Mouse (Mus musculus) small intestine, adult 2 months (tissue): ENCODE measurements around the gene Bcl2l1. TPM values are rescaled to one million over a fixed set of nuclear protein-coding genes. Genes with fewer than 3 reads are reported as not detected.

Source experiments
- H3K27ac ChIP-seq: fragments of 200-500 bp; 2 replicates; pipeline ENCODE4 v1.5.1; 2012; ENCODE audit warnings: low read depth, low read length, control low read depth, inconsistent platforms; ENCODE audit not compliant: insufficient read depth
- H3K27me3 ChIP-seq: fragments of 200-500 bp; 2 replicates; pipeline ENCODE4 v1.6.1; 2012; ENCODE audit warnings: mild to moderate bottlenecking, moderate library complexity, low read length, inconsistent platforms; ENCODE audit not compliant: control insufficient read depth, insufficient read depth
- H3K36me3 ChIP-seq: fragments of 200-500 bp; 2 replicates; pipeline ENCODE4 v1.6.1; 2012; ENCODE audit warnings: mild to moderate bottlenecking, low read length, control low read depth, inconsistent platforms; ENCODE audit not compliant: control insufficient read depth, insufficient read depth
- H3K4me1 ChIP-seq: fragments of 200-500 bp; 2 replicates; pipeline ENCODE4 v1.6.1; 2012; ENCODE audit warnings: low read length, inconsistent platforms, mixed read lengths; ENCODE audit not compliant: control insufficient read depth, insufficient read depth, insufficient read length
- H3K4me3 ChIP-seq: fragments of 200-500 bp; 2 replicates; pipeline ENCODE4 v1.5.1; 2012; ENCODE audit warnings: low read depth, mild to moderate bottlenecking, control low read depth, inconsistent platforms, low read length, moderate library complexity
- CTCF ChIP-seq: fragments of 200-500 bp; IDR thresholded peaks from 2 replicates; pipeline ENCODE4 v1.5.1; 2012; ENCODE audit warnings: low read depth, mild to moderate bottlenecking, control low read depth, inconsistent platforms, low read length, moderate library complexity, mixed read lengths; ENCODE audit not compliant: insufficient replicate concordance, insufficient read length; ENCODE audit errors: extremely low read depth
- POLR2A ChIP-seq: fragments of 200-500 bp; IDR thresholded peaks from 2 replicates; pipeline ENCODE4 v1.6.1; 2012; ENCODE audit warnings: low read depth, mild to moderate bottlenecking, control low read depth, inconsistent platforms, low read length, moderate library complexity
- WGBS: fragments of 180-500 bp; shearing (Covaris S2); methylation state at CpG from one replicate; pipeline ENCODE4 v1.1.7; 2018; 5-methylcytosine and 5-hydroxymethylcytosine counted together
- polyA plus RNA-seq: library from polyadenylated mRNA; depleted of rRNA; stranded (reverse); fragments of >200 nt; gene quantifications from 2 replicates; pipeline ENCODE4 v1.2.3, GENCODE M21; 2012

Gene Bcl2l1
- polyA plus RNA-seq, 1 experiment: 53.8 TPM

DNA sequence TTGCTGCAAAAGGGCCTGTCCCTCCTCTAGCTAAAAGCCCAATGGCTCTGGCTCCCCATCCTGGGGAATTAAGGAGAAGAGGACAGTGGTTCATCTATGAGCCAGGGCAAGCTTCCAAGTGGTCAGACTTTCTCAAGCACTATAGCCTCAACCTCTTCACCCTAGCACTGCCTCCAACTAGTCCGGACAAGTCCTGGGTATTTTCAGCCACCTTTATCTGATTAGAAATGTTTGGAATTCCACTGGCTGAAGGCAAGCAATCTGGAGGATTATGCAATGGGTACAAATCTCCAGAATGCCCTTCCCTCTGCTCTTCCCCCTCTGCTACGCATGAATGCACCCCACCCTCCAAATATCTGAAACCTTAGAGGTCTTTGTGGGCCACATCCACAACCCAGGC lies 39.1 kb downstream of the Bcl2l1 start:
- Histone ChIP-seq H3K4me3 (no peak overlapping the region), H3K27ac (no peak overlapping the region), H3K27me3 (no peaks in the 10 kb centered on the region), H3K36me3 (no peaks in the 10 kb centered on the region), H3K4me1 (peaks cover 13% of the 10 kb centered on the region; the same call in 1 of the 2 replicates)
- no peak for TF ChIP-seq CTCF
- TF ChIP-seq POLR2A: no peak
- 45% methylated on average over 2 of the region's 2 CpGs for WGBS

DNA sequence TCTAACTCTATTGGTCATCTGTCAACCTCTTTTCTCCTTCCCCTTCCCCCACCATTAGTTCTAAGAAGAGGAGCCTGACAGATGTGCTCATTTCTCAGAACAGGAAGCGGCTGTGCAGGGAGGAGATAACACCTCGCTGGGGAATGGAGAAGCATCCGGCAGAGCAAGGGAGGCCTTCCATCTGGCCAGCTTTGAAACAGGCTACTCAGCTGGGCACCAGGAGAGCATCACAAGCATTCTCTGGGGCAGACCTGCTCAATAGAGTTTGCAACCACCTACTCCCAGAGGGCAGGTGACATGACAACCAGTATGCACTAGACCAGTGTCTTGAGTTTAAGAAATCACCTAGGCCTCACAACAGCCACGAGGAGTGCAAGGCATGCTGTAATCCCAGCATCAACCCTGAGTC lies 41.9 kb downstream of the Bcl2l1 start:
- Histone ChIP-seq H3K4me1 (peaks cover 15% of the 10 kb centered on the region; the same call in 1 of the 2 replicates), H3K27ac (peak overlapping the region; percentile 39)
- 32% methylated on average over 4 of the region's 4 CpGs for WGBS

DNA sequence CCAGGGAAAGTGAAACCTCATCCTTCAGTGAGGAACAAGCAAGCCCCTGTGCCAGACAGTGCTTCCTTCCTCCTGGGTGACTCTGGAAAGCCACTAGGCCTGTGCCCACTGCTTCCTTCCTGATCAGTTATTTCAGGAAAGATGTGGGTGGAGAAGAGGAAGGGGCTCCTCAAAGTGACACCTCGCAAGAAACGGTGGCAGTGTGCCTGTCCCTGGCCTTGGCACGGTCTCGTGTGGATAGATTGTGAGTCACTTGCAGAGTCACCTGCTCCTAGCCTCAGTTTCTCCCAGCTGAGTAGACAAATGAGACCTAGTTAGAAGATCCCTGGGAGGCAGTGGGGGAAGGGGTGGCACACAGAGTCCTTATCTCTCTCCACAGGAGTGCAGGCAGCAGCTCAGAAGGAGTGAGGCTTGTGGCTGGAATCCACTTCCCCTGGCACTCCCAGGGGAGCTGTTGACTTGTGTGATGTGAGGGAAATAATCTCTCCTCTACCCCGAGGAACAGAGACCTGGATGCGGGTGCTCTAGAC lies 42.6 kb downstream of the Bcl2l1 start:
- TF ChIP-seq CTCF (no peak), POLR2A (no peak)
- 44% methylated on average over 6 of the region's 6 CpGs for WGBS
- no peaks in the 10 kb centered on the region for H3K36me3 ChIP-seq
- peak overlapping the region; percentile 39; the same call in 1 of the 2 replicates for H3K27ac ChIP-seq
- no peaks in the 10 kb centered on the region for H3K27me3 ChIP-seq
- no peak overlapping the region for H3K4me3 ChIP-seq
- peaks cover 15% of the 10 kb centered on the region; the same call in 1 of the 2 replicates for H3K4me1 ChIP-seq

More for the DNA sequence above, 41.9 kb downstream of the Bcl2l1 start:
- TF ChIP-seq CTCF: no peak
- TF ChIP-seq POLR2A: no peak
- H3K36me3 ChIP-seq: no peaks in the 10 kb centered on the region
- no peak overlapping the region for H3K4me3 ChIP-seq
- H3K27me3 ChIP-seq: no peaks in the 10 kb centered on the region

DNA sequence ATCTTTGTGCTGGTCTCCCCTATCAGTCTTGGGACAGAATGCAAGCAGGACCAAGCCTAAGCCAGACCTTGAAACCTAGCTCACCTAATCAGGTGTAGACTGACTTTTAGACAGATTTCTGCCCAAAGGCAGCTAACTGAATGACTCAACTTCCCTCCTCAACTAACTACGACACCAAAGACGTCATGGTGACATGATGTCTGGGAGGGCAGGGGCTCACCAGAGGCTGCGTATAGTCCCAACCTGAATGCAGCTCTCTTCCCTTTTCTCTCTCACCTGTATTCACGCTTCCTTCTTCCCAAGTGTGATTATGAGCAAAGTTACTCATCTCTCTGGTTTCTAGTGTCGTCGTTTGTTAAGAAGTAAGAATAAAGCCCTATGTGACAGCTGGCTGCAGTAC lies 44.0 kb downstream of the Bcl2l1 start:
- no peak overlapping the region for H3K27ac ChIP-seq
- no peak overlapping the region for H3K4me3 ChIP-seq
- peaks cover 15% of the 10 kb centered on the region; the same call in 1 of the 2 replicates for H3K4me1 ChIP-seq
- no peaks in the 10 kb centered on the region for H3K36me3 ChIP-seq
- H3K27me3 ChIP-seq: no peaks in the 10 kb centered on the region
- TF ChIP-seq POLR2A (no peak), CTCF (no peak)
- WGBS: 93% methylated on average over 6 of the region's 6 CpGs

DNA sequence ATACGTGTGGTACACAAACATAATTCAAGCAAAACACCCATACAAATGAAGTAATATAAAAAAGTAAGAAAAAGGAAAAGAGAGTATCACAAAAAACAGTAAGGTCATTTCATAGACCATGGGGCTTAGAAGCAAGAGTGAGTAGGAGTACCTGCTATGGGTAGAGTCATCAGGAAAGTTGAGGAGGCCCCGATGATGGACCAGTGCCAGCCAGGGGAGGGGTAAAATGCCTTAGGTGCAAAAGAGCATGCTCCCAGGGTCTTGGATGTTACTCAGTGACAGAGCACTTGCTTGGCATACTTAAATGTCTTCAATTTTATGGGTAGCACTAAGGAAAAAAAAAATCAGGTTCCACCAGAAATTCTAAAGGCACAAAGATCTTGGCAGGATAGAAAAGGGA lies 44.4 kb downstream of the Bcl2l1 start:
- H3K27me3 ChIP-seq: no peaks in the 10 kb centered on the region

DNA sequence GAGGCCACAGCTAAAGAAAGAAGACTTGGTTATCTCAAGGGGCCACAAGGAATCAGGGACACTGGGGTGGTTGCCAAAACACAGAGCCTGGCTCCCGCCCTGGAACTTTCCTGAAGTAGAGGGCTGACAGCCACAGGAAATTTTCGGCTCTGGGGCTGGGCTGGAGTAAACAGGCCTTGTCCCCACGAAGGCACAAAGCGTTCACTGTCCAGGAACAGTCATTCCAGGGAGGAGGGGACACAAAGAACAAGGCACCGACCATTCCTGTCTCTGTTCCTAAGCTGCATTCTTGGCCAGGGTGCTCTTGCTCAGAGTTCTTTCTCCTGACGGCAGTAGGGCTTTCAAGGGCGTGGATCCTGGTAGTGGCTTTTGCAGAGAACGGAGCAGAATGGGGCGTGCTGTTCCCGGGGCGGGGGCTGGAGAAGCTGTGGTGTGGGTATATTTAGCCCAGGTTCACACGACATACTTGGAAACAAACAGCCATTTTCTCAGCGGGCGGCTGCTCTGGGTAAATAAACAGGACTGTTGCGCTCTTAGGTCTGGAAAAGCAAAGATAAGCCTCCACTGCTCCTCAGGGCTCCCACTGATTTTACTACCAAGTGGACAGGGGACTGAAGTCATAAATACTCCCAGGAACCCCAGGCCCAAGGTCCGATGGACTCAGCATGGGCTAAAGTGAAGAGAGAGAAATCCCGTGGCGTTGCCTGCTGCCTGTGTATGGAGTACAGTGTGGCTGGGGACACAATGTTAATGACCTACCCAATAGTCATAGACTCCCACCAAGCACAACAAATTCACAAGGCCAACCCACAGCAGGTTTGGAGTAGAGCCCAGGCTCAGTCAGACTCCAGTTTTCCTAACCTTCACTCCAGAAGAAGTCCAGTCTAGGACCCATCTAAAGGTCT lies 45.8 kb downstream of the Bcl2l1 start:
- Histone ChIP-seq H3K27me3 (no peaks in the 10 kb centered on the region), H3K4me1 (peaks cover 21% of the 10 kb centered on the region; the same call in 1 of the 2 replicates), H3K36me3 (peaks cover 4% of the 10 kb centered on the region), H3K27ac (peak overlapping the region; percentile 83), H3K4me3 (no peak overlapping the region)
- TF ChIP-seq POLR2A: 0 out of 2 replicates have a peak, but pooled peaks have one; percentile 33
- no peak for TF ChIP-seq CTCF
- 18% methylated on average over 18 of the region's 18 CpGs for WGBS

More for the DNA sequence above, 44.4 kb downstream of the Bcl2l1 start:
- TF ChIP-seq CTCF (no peak), POLR2A (no peak)
- no peak overlapping the region for H3K4me3 ChIP-seq
- 78% methylated on average over 2 of the region's 2 CpGs for WGBS
- H3K27ac ChIP-seq: no peak overlapping the region
- H3K4me1 ChIP-seq: peaks cover 15% of the 10 kb centered on the region; the same call in 1 of the 2 replicates
- H3K36me3 ChIP-seq: no peaks in the 10 kb centered on the region; the same call in 1 of the 2 replicates

DNA sequence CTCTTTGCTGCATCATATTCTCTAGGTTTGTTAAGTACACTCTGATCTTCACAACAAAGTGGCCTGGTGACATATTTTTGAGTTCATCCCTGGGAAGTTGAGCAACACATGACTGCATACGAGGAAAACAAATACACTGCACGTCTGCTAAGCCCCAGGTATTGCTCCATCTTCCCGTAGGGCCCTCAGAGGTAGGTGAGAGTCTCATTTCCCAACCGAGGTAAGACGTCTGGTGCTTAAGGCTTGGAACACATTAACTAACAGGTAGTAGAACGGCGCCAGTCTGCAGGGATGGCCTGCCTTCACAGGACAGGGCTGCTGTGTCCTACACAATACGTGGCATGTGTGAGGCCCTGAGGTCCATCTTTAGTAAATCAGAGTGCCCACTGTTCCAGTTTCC lies 46.9 kb downstream of the Bcl2l1 start:
- H3K4me3 ChIP-seq: no peak overlapping the region
- TF ChIP-seq CTCF: no peak
- no peak for TF ChIP-seq POLR2A
- H3K27me3 ChIP-seq: no peaks in the 10 kb centered on the region
- H3K4me1 ChIP-seq: peaks cover 14% of the 10 kb centered on the region; the same call in 1 of the 2 replicates
- peak overlapping the region; percentile 60 for H3K27ac ChIP-seq
- peaks cover 7% of the 10 kb centered on the region for H3K36me3 ChIP-seq
- 87% methylated on average over 8 of the region's 8 CpGs for WGBS
